Mouse (Mus musculus) limb, embryonic 14.5 days (tissue): ENCODE measurements at regions not wholly inside any gene's neighbourhood (a gene's known extent, or its start where the extent isn't known, plus 50 kb on each side); places are given as distances from the start of the nearest gene placed in this dataset.

ENCODE experiments used
- ATAC-seq: fragments of 200-750 bp; cut with Nextera tagmentation; 2 replicates; pipeline ENCODE4 v1.8.0; 2017; ENCODE audit warnings: low read depth, moderate number of reproducible peaks, moderate TSS enrichment; ENCODE audit not compliant: low FRiP score
- DNase-seq: peaks from one replicate; pipeline ENCODE4 v3.0.0-alpha.2; 2015; ENCODE audit warnings: low spot score
- H3K27ac ChIP-seq: fragments of 300-500 bp; sonication (generic); replicated peaks from 2 replicates; pipeline ENCODE4 v1.5.1; 2014; ENCODE audit warnings: low read depth, mild to moderate bottlenecking, low read length, moderate library complexity, mixed read lengths
- H3K27me3 ChIP-seq: fragments of 300-500 bp; sonication (generic); 2 replicates; pipeline ENCODE4 v1.6.1; 2014; ENCODE audit warnings: low read length, mixed read lengths; ENCODE audit not compliant: control insufficient read depth, insufficient read depth
- H3K36me3 ChIP-seq: fragments of 300-500 bp; sonication (generic); 2 replicates; pipeline ENCODE4 v1.6.1; 2014; ENCODE audit warnings: mild to moderate bottlenecking, low read length, moderate library complexity, mixed read lengths; ENCODE audit not compliant: control insufficient read depth, insufficient read depth
- H3K4me1 ChIP-seq: fragments of 300-500 bp; sonication (generic); 2 replicates; pipeline ENCODE4 v1.6.1; 2014; ENCODE audit warnings: antibody characterized with exemption, low read length, mixed read lengths; ENCODE audit not compliant: control insufficient read depth, insufficient read depth
- H3K4me2 ChIP-seq: fragments of 300-500 bp; sonication (generic); replicated peaks from 2 replicates; pipeline ENCODE4 v1.6.1; 2014; ENCODE audit warnings: low read depth, mild to moderate bottlenecking, low read length, moderate library complexity; ENCODE audit not compliant: severe bottlenecking
- H3K4me3 ChIP-seq: fragments of 300-500 bp; sonication (generic); replicated peaks from 2 replicates; pipeline ENCODE4 v1.5.1; 2014; ENCODE audit warnings: low read length
- H3K9ac ChIP-seq: fragments of 300-500 bp; sonication (generic); 2 replicates; pipeline ENCODE4 v1.6.1; 2014; ENCODE audit warnings: mild to moderate bottlenecking, low read depth, low read length, moderate library complexity; ENCODE audit not compliant: severe bottlenecking
- H3K9me3 ChIP-seq: fragments of 300-500 bp; sonication (generic); 2 replicates; pipeline ENCODE4 v1.6.1; 2016; ENCODE audit warnings: low read length; ENCODE audit not compliant: control insufficient read depth
- POLR2A ChIP-seq: fragments of 200-500 bp; IDR thresholded peaks from 2 replicates; pipeline ENCODE4 v1.8.0; 2012; ENCODE audit warnings: inconsistent platforms, mild to moderate bottlenecking, moderate library complexity, borderline replicate concordance; ENCODE audit not compliant: insufficient read depth, insufficient read length; ENCODE audit errors: extremely low read depth
- WGBS: fragments of 180-500 bp; shearing (Covaris S2); extraction: QIAGEN DNeasy Blood & Tissue Kit; methylation state at CpG from one replicate; pipeline ENCODE4 v1.1.7; 2014; 5-methylcytosine and 5-hydroxymethylcytosine counted together

DNA sequence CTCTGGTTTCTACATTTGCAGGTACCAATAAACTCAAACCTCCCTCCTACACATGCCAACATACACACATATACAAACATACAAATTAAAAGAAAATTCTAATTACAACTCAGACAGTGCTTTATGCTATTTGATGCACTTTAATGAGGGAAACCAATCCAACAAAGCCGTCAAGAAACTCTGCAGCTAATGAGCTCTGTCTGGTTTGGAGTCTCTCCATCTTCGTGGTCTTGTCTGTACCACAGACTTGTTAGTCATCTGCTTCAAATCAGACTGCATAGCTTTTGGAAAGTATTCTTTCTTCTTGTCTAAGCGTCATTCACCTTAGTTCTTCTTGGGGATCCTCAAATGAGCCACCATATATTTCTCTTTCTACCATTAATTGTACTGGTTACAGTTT is 108.9 kb upstream of the Speer4c start:
- H3K9me3 ChIP-seq = no peaks in the 10 kb centered on the region
- ATAC-seq (no peak), DNase-seq (no peak)
- H3K27ac ChIP-seq = no peak overlapping the region
- H3K9ac ChIP-seq = no peak overlapping the region
- H3K4me1 ChIP-seq = no peaks in the 10 kb centered on the region
- TF ChIP-seq POLR2A = no peak
- no peaks in the 10 kb centered on the region for H3K36me3 ChIP-seq
- WGBS = 57% methylated on average over 3 of the region's 3 CpGs
- no peak overlapping the region for H3K4me3 ChIP-seq
- no peaks in the 10 kb centered on the region for H3K27me3 ChIP-seq
- no peak overlapping the region for H3K4me2 ChIP-seq

DNA sequence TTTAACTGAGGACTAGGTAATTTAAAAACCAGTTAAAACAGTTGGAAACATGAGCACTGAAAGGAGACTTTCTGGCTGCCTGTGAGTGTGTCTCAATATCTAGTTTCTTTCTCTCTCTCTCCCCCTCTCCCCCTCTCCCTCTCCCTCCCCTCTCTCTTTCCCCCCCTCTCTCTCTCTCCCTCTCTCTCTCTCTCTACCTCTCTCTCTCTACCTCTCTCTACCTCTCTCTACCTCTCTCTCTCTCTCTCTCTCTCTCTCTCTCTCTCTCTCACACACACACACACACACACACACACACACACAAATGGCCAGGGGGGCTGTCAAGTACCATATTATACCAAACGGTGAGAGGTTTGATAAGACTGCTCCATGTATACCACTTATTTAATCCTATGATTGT is 103.0 kb upstream of the Cacna2d1 start:
- Histone ChIP-seq H3K4me2 (no peak overlapping the region), H3K27ac (no peak overlapping the region)
- TF ChIP-seq POLR2A = no peak

DNA sequence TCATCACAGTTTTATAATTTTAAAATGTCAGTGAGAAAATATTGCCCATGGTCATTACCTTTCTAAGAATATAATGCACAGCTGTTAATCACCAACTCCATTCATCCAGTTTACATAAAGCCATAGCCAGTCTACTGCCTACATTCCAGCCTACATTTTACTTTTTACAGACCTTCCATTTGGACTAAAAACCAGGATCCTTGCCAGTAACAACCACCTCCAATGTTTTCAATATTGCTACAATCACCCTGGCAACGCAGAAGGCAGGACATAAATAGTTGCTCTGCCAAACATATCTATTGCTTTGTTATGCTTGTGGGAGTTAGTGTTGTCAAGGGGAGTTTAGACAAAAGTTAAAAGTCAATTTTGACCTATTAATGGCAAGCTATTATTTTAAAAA is 102.2 kb upstream of the Cacna2d1 start:
- H3K9ac ChIP-seq = no peak overlapping the region
- H3K9me3 ChIP-seq = no peaks in the 10 kb centered on the region
- peak; percentile 68 for ATAC-seq
- TF ChIP-seq POLR2A = no peak
- no peak overlapping the region for H3K4me3 ChIP-seq
- peak; percentile 68 for DNase-seq
- no peaks in the 10 kb centered on the region for H3K4me1 ChIP-seq
- H3K4me2 ChIP-seq = no peak overlapping the region
- 36% methylated on average over 1 of the region's 1 CpGs for WGBS
- H3K36me3 ChIP-seq = no peaks in the 10 kb centered on the region
- no peak overlapping the region for H3K27ac ChIP-seq
- no peaks in the 10 kb centered on the region for H3K27me3 ChIP-seq

More for the DNA sequence above, 103.0 kb upstream of the Cacna2d1 start:
- WGBS = 73% methylated on average over 1 of the region's 1 CpGs
- ATAC-seq (no peak), DNase-seq (no peak)
- no peak overlapping the region for H3K4me3 ChIP-seq
- H3K4me1 ChIP-seq = no peaks in the 10 kb centered on the region
- H3K27me3 ChIP-seq = no peaks in the 10 kb centered on the region
- no peaks in the 10 kb centered on the region for H3K9me3 ChIP-seq
- no peaks in the 10 kb centered on the region for H3K36me3 ChIP-seq
- H3K9ac ChIP-seq = no peak overlapping the region

DNA sequence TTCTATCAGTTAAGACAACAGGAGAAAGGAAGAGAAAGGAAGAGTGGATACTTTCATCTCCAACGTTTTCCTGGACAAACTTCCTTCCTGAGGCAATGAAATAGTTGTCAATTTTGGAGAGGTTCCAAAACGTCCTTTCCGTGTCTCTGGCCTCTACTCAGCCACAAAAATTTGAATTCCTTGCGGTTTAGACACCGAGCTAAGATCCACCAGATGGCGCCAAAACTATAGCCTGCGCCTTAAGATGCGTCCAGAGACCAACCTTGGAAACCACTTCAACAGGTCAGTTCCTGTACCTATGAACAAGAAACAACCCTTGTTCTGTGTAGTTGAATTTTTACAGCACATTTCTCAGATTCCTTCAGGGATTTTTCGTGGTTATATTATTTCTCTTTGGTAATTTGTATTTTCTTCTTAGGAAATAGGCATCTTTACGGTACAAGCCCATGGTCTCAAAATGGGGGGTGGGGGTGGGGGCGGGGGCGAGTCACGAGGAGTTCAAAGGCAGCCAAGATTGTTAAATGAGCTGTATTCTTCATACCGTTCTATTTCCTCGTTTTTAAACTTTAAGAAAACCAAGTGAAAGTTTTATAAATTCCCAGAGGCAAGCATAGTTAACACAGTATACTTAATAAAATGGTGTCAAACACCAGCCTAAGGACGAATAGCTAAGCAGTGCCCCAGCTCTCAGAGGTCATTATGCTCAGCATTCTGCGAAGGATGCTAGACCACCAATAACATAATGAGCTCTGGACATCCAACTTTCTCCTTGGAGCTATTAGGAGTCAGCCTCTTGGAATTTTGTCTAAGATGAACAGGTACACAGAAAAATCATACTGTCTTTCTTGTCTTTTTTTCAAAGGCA is 96.2 kb upstream of the Cacna2d1 start:
- no peak for TF ChIP-seq POLR2A
- 18% methylated on average over 17 of the region's 17 CpGs for WGBS
- Histone ChIP-seq H3K4me3 (no peak overlapping the region), H3K4me1 (no peaks in the 10 kb centered on the region; the same call in 1 of the 2 replicates), H3K9me3 (no peaks in the 10 kb centered on the region), H3K27ac (no peak overlapping the region), H3K36me3 (no peaks in the 10 kb centered on the region), H3K27me3 (no peaks in the 10 kb centered on the region), H3K4me2 (peak overlapping the region; percentile 26; the same call in 1 of the 2 replicates), H3K9ac (no peak overlapping the region)
- DNase-seq (peak; percentile 87), ATAC-seq (peak; percentile 93)

DNA sequence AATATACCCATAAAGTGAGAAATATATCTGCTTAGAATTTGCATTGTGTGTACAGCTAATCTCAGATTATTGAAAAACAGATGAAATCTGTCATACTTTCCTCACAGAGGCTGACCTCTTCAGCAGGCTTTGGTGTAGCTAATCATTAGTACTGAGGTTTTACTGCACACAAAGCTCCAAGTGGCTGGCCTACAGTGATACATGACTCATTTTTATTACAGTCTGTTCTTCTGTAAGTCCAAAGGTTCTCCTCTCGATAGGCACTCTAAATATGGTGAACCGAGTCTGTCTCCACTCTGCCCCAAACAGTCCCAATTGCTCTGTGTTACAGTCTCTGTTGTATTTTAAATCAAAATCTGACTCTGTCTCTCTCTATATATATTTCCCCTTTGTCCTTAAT is 87.7 kb upstream of the Cacna2d1 start:
- whole genome bisulfite sequencing = 78% methylated on average over 2 of the region's 2 CpGs
- no peak for ATAC-seq

DNA sequence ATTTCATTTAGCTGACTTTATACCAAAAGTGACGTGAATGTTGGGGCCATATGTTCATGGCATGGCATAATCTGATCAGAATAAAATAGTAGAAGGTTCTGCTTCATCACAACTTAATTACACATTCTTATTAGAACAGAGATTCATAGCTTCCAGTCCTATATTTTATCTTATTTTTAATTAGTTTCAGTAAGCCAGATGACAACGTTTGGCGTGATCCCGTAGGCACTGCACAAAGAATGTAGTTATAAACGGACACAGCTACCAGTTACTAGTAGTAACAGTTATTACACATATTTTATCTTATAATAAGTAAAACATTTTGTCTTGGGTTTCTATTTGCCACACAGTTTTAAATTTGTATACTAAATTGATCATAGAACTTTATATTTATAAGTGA is 85.0 kb upstream of the Cacna2d1 start:
- no peaks in the 10 kb centered on the region for H3K4me1 ChIP-seq
- H3K27ac ChIP-seq = no peak overlapping the region
- no peak overlapping the region for H3K4me2 ChIP-seq
- 77% methylated on average over 5 of the region's 5 CpGs for WGBS
- H3K4me3 ChIP-seq = no peak overlapping the region
- ATAC-seq = no peak
- H3K9ac ChIP-seq = no peak overlapping the region
- DNase-seq = no peak
- no peaks in the 10 kb centered on the region for H3K27me3 ChIP-seq
- no peaks in the 10 kb centered on the region for H3K9me3 ChIP-seq
- TF ChIP-seq POLR2A = no peak
- H3K36me3 ChIP-seq = no peaks in the 10 kb centered on the region

More for the DNA sequence above, 87.7 kb upstream of the Cacna2d1 start:
- no peak overlapping the region for H3K4me2 ChIP-seq
- no peak overlapping the region for H3K27ac ChIP-seq
- DNase-seq = no peak
- no peaks in the 10 kb centered on the region for H3K4me1 ChIP-seq
- no peak overlapping the region for H3K9ac ChIP-seq
- H3K36me3 ChIP-seq = no peaks in the 10 kb centered on the region
- H3K27me3 ChIP-seq = no peaks in the 10 kb centered on the region
- H3K4me3 ChIP-seq = no peak overlapping the region
- no peak for TF ChIP-seq POLR2A
- H3K9me3 ChIP-seq = no peaks in the 10 kb centered on the region
